Mouse (Mus musculus) erythroblast, embryonic 14.5 days (primary cell): ENCODE measurements around the gene Gjc1.

ENCODE experiments used
- GATA1 ChIP-seq: IDR thresholded peaks from 2 replicates; pipeline ENCODE4 v1.6.1; 2012; ENCODE audit warnings: low read length, inconsistent platforms, mixed read lengths
- TAL1 ChIP-seq: IDR thresholded peaks from 3 replicates; pipeline ENCODE4 v1.6.1; 2012; ENCODE audit warnings: low read length, inconsistent platforms, mixed read lengths

DNA sequence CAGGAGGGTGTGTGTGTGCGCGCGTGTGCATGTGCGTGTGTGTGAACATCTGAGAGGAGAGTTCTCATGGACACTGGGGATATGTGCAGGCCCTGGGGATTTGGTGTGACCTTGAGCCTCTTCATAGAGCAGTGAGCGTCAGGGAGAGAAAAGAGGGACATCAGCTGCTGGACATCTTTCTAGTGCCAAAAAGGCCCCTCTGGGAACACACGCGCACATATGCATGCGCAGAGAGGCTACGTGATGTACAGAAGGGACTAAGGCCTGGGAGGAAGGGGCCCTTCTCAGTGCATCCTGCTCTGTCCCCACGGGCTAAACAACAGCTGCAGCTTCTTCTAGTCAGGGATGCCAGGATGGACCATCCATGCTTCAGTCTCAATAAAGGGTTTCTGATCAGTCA is 14.7 kb upstream of the Gjc1 start:
- no peak for TF ChIP-seq GATA1
- no peak for TF ChIP-seq TAL1
